Mouse (Mus musculus) heart, adult 8-10 months (tissue): ENCODE measurements at regions not wholly inside any gene's neighbourhood (a gene's known extent, or its start where the extent isn't known, plus 50 kb on each side); places are given as distances from the start of the nearest gene placed in this dataset.
A peak's percentile ranks its signal among the peaks of the same experiment; 100 is the strongest.

Source experiments
- DNase-seq: peaks from one replicate; pipeline ENCODE4 v3.0.0; 2022; ENCODE audit warnings: low spot score

- DNase-seq: no peak
Measured at GRCm38 (mm10) chr12:35429473-35429872, 105.4 kb downstream of the Ahr start.

- DNase-seq: no peak
Measured at GRCm38 (mm10) chr12:35419206-35419605, 115.6 kb downstream of the Ahr start.

- peak; percentile 41 for DNase-seq
Measured at GRCm38 (mm10) chr12:35417943-35418342, 116.9 kb downstream of the Ahr start.

- DNase-seq: no peak
Measured at GRCm38 (mm10) chr12:35416583-35416982, 118.3 kb downstream of the Ahr start.

GRCm38 (mm10) chr12:35412715-35413114, 122.1 kb downstream of the Ahr start:
- DNase-seq: no peak

GRCm38 (mm10) chr12:35408461-35408860, 126.4 kb downstream of the Ahr start:
- DNase-seq: no peak

GRCm38 (mm10) chr12:35408044-35408443, 126.8 kb downstream of the Ahr start:
- DNase-seq: no peak

GRCm38 (mm10) chr12:35401853-35402252, 133.0 kb downstream of the Ahr start:
- no peak for DNase-seq

GRCm38 (mm10) chr12:35401219-35401618, 133.6 kb downstream of the Ahr start:
- no peak for DNase-seq

GRCm38 (mm10) chr12:35395211-35395610, 139.6 kb downstream of the Ahr start:
- DNase-seq: no peak

- peak; percentile 57 for DNase-seq
Measured at GRCm38 (mm10) chr12:35392111-35392510, 142.7 kb downstream of the Ahr start.

GRCm38 (mm10) chr12:35390266-35390665, 144.6 kb downstream of the Ahr start:
- DNase-seq: no peak

GRCm38 (mm10) chr12:35389839-35390238, 145.0 kb downstream of the Ahr start:
- DNase-seq: no peak

- DNase-seq: peak; percentile 22
Measured at GRCm38 (mm10) chr12:35384211-35384610, 150.6 kb downstream of the Ahr start.

- no peak for DNase-seq
Measured at GRCm38 (mm10) chr12:35377266-35377665, 157.6 kb downstream of the Ahr start.

- DNase-seq: no peak
Measured at GRCm38 (mm10) chr12:35376365-35376764, 158.5 kb downstream of the Ahr start.

GRCm38 (mm10) chr12:35357901-35358300, 176.9 kb downstream of the Ahr start:
- no peak for DNase-seq

GRCm38 (mm10) chr12:35338191-35338954, 196.5 kb downstream of the Ahr start:
- DNase-seq: no peak

GRCm38 (mm10) chr12:35336314-35336713, 198.5 kb downstream of the Ahr start:
- DNase-seq: no peak

- no peak for DNase-seq
Measured at GRCm38 (mm10) chr12:35334344-35335075, 200.3 kb downstream of the Ahr start.

- DNase-seq: no peak
Measured at GRCm38 (mm10) chr12:35331303-35331702, 203.5 kb downstream of the Ahr start.

- DNase-seq: no peak
Measured at GRCm38 (mm10) chr12:35329699-35330098, 205.1 kb downstream of the Ahr start.

GRCm38 (mm10) chr12:35319571-35319970, 215.3 kb downstream of the Ahr start:
- DNase-seq: peak; percentile 24
